Mouse (Mus musculus) cortical plate, adult 2 months (tissue): ENCODE measurements around the gene Pik3cb.

Experiments used
- CTCF ChIP-seq: fragments of 200-500 bp; IDR thresholded peaks from 2 replicates; pipeline ENCODE4 v1.5.1; 2011; ENCODE audit warnings: mild to moderate bottlenecking, control low read depth, low read length; ENCODE audit not compliant: insufficient read depth; ENCODE audit errors: extremely low read depth
- POLR2A ChIP-seq: fragments of 200-500 bp; IDR thresholded peaks from 2 replicates; pipeline ENCODE4 v1.6.1; 2011; ENCODE audit warnings: mild to moderate bottlenecking, low read length, control low read depth; ENCODE audit not compliant: insufficient read depth; ENCODE audit errors: extremely low read depth

DNA sequence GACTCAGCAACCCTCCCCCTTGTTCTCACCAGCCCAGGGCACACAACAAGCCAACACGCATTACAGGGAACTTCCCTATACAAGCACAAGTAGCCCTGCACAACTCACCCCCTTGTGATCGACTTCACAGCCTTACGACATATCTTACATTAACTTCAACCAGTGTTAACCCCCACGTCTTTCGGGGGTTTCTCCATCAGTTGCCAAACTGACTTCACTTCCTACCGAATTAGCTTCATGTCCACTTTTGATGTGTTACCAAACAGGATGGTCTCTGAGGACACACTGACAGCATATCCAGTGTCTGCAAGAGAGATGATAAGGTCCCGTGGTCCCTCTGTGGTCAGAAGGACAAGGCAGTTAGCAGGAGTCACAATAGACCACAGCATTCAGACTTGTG lies 41.7 kb upstream of the Pik3cb start:
- TF ChIP-seq POLR2A (no peak), CTCF (no peak)
